Mouse (Mus musculus) embryonic facial prominence, embryonic 12.5 days (tissue): ENCODE measurements around the gene Il6ra. TPM values are rescaled to one million over a fixed set of nuclear protein-coding genes. Genes with fewer than 3 reads are reported as not detected.

ENCODE experiments used
- ATAC-seq: fragments of 200-750 bp; cut with Nextera tagmentation; 2 replicates; pipeline ENCODE4 v1.8.0; 2017; ENCODE audit not compliant: insufficient number of reproducible peaks, insufficient read depth, low FRiP score, low TSS enrichment
- H3K27ac ChIP-seq: fragments of 300-500 bp; sonication (generic); 2 replicates; pipeline ENCODE4 v1.5.1; 2016; ENCODE audit warnings: mild to moderate bottlenecking
- H3K27me3 ChIP-seq: fragments of 300-500 bp; sonication (generic); 2 replicates; pipeline ENCODE4 v1.6.1; 2016; ENCODE audit warnings: mild to moderate bottlenecking, moderate library complexity
- H3K36me3 ChIP-seq: fragments of 300-500 bp; sonication (generic); 2 replicates; pipeline ENCODE4 v1.6.1; 2016; ENCODE audit warnings: mild to moderate bottlenecking
- H3K4me1 ChIP-seq: fragments of 300-500 bp; sonication (generic); 2 replicates; pipeline ENCODE4 v1.6.1; 2016
- H3K4me2 ChIP-seq: fragments of 300-500 bp; sonication (generic); replicated peaks from 2 replicates; pipeline ENCODE4 v1.6.1; 2016; ENCODE audit warnings: mild to moderate bottlenecking, moderate library complexity
- H3K4me3 ChIP-seq: fragments of 300-500 bp; sonication (generic); 2 replicates; pipeline ENCODE4 v1.5.1; 2016; ENCODE audit warnings: mild to moderate bottlenecking
- H3K9ac ChIP-seq: fragments of 300-500 bp; sonication (generic); 2 replicates; pipeline ENCODE4 v1.6.1; 2016; ENCODE audit warnings: mild to moderate bottlenecking, moderate library complexity
- H3K9me3 ChIP-seq: fragments of 300-500 bp; sonication (generic); 2 replicates; pipeline ENCODE4 v1.6.1; 2016; ENCODE audit warnings: mild to moderate bottlenecking, moderate library complexity
- WGBS: fragments of 180-500 bp; shearing (Covaris S2); methylation state at CpG from one replicate; pipeline ENCODE4 v1.1.7; 2016; 5-methylcytosine and 5-hydroxymethylcytosine counted together
- polyA plus RNA-seq: library from polyadenylated mRNA; unstranded; fragments of >200 nt; fragmentation: Nextera tagmentation; extraction: Ambion mirVana; gene quantifications from 2 replicates; pipeline ENCODE4 v1.2.1, GENCODE M21; 2016

Gene Il6ra
- polyA plus RNA-seq, 1 experiment from 2014 or later: 0.79 TPM

- H3K27me3 ChIP-seq: 0 out of 2 replicates have a peak, but pooled peaks cover 3% of the 10 kb centered on the region
- no peak overlapping the region for H3K4me3 ChIP-seq
- H3K4me2 ChIP-seq: no peak overlapping the region
- WGBS: 92% methylated on average over 11 of the region's 11 CpGs
- H3K9me3 ChIP-seq: no peaks in the 10 kb centered on the region
- no peaks in the 10 kb centered on the region for H3K36me3 ChIP-seq
- no peak for ATAC-seq
- H3K4me1 ChIP-seq: no peaks in the 10 kb centered on the region
- no peak overlapping the region for H3K27ac ChIP-seq
- no peak overlapping the region for H3K9ac ChIP-seq
Measured at GRCm38 (mm10) chr3:89885766-89886165, 27.2 kb downstream of the Il6ra start.

DNA sequence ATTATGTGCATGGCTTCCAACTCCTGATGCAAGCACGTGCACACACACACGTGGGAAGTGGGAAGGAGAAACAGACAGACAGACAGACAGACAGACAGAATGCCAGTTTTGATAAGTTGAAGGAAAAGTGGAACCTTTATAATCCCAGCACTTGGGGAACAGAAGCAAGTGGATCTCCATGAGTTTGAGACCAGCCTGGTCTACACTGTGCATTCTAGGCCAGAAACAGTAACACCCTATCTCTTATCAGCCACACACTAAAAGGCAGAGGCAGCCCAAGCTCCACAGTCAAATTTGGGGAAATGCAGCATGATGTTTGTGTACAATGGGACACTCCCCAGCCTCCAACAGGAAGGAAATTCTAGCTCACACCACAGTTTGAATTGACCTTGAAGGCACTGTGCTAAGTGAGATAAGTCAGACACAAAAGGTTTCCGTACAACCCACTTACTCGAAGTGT is 29.4 kb downstream of the Il6ra start:
- ATAC-seq: no peak
- Histone ChIP-seq H3K4me2 (no peak overlapping the region), H3K27me3 (0 out of 2 replicates have a peak, but pooled peaks cover 3% of the 10 kb centered on the region), H3K27ac (no peak overlapping the region), H3K9me3 (no peaks in the 10 kb centered on the region), H3K4me3 (no peak overlapping the region), H3K9ac (no peak overlapping the region), H3K4me1 (no peaks in the 10 kb centered on the region), H3K36me3 (no peaks in the 10 kb centered on the region)
- WGBS: 78% methylated on average over 4 of the region's 4 CpGs

DNA sequence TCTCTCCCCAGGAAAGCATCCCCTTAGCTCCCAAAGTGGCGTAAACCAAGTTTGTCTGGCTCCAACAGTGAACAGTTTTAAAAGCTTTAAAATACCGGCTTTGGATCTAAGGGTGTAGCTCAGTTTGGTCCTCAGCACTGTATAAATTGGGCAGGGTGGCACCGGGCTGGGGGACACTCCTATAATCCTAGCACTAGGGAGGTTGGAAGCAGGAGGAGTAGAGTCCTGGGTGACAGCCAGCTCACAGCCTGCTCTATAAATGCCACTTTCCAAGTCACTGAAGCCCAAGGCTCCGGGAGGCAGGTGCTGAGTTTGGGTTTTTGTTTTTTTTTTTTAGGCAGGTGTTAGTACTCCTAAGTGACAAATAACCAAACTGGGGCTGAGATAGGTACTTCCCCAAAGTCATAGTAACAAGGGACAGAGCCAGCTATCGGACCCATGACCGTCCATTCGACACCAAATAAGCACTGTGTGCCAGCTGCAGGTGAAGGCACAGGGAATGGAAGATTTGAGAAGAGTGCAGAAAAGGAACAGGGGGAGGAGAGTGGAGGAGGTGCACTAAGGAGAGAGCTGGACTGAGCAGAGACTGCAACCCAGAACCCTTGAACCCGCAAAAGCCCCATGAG is 30.3 kb downstream of the Il6ra start:
- Histone ChIP-seq H3K27me3 (0 out of 2 replicates have a peak, but pooled peaks cover 3% of the 10 kb centered on the region), H3K36me3 (no peaks in the 10 kb centered on the region), H3K9ac (no peak overlapping the region), H3K4me3 (no peak overlapping the region), H3K9me3 (no peaks in the 10 kb centered on the region), H3K4me1 (no peaks in the 10 kb centered on the region), H3K27ac (no peak overlapping the region), H3K4me2 (no peak overlapping the region)
- WGBS: 72% methylated on average over 8 of the region's 8 CpGs
- no peak for ATAC-seq

DNA sequence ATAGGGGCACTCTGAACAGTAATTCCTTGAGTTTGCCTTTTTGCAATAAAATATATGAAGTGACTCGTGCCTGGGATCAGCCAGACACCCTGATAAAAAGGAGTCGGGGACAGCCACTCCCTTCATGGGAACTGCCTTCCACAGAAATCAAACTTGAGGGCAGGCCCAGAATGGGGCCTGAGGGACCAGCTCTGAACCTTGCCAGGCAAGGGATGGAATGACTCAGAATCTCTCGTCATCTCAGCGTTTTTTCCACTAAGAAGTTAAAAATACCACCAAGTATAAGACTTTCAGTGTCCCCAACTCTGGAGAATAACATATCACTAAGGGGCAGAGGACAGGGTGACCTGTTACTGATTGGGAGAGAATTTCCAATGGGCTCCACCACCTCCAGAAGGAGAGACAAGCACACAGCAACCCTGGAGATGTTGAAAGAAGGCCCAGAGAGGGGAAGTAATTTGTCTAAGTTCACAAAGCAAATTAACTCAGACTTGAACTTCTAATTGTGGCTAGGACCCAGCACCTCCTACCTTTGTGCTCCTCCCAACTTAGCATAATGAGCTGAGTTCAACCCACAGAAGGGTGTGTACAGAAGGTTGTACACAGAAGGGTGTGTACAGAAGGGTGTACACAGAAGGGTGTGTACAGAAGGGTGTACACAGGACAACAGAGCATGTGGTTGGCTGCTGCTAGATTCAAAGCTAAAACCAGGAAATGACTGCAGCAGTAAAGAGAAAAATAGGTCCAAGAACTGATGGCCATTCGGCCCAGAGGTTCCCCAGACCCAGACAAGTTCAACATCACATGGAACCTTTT is 32.8 kb downstream of the Il6ra start:
- Histone ChIP-seq H3K4me2 (no peak overlapping the region), H3K27ac (no peak overlapping the region), H3K4me1 (no peaks in the 10 kb centered on the region), H3K9me3 (no peaks in the 10 kb centered on the region), H3K9ac (no peak overlapping the region), H3K36me3 (no peaks in the 10 kb centered on the region), H3K4me3 (no peak overlapping the region), H3K27me3 (no peaks in the 10 kb centered on the region)
- ATAC-seq: no peak
- 77% methylated on average over 5 of the region's 5 CpGs for WGBS

DNA sequence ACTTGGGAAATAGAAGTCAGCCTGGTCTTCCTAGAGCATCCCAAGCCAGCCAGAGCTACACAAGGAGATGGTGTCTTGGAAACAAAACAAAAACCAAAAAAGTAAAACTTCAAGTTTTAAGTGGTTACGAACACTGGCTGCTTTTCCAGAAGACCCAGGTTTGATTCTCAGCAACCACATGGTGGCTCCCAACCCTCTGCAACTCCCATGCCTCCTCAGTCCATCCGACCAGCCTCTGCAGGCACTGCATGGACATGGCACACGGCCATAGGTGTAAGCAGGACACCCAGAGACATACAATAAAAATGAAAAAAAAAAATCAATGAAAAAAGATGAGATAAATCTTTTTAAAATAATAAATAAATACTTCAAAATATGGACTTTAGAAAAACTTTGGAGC is 33.7 kb downstream of the Il6ra start:
- WGBS: 70% methylated on average over 3 of the region's 3 CpGs
- Histone ChIP-seq H3K27me3 (no peaks in the 10 kb centered on the region), H3K9me3 (no peaks in the 10 kb centered on the region), H3K27ac (no peak overlapping the region), H3K4me3 (no peak overlapping the region), H3K4me1 (no peaks in the 10 kb centered on the region), H3K4me2 (no peak overlapping the region), H3K9ac (no peak overlapping the region), H3K36me3 (no peaks in the 10 kb centered on the region)
- ATAC-seq: no peak

DNA sequence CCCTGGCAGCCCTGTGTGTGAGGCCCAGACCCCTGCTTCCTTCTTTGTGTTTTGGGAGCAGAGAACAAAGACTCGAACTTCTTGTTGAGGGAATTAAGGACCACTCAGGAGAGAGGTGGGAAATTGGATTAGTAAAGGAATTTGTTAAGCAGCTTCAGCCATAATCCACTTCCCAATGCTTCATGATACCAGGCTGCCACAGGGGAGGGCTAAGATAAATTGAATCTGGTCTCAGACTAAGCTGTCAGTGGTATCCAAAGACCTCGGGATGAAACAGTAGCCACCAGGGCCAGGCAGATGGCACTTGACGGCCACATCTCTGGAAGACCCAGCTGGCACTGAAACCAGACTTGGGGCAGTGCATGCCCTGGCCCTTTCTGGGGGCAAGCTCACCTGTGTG is 34.5 kb downstream of the Il6ra start:
- WGBS: 21% methylated on average over 3 of the region's 3 CpGs
- Histone ChIP-seq H3K4me1 (no peaks in the 10 kb centered on the region), H3K27me3 (no peaks in the 10 kb centered on the region), H3K36me3 (no peaks in the 10 kb centered on the region), H3K4me3 (no peak overlapping the region), H3K9ac (no peak overlapping the region), H3K27ac (no peak overlapping the region), H3K4me2 (no peak overlapping the region), H3K9me3 (no peaks in the 10 kb centered on the region)
- ATAC-seq: no peak

- Histone ChIP-seq H3K4me2 (no peak overlapping the region), H3K9ac (no peak overlapping the region), H3K4me3 (no peak overlapping the region), H3K36me3 (no peaks in the 10 kb centered on the region), H3K27me3 (no peaks in the 10 kb centered on the region), H3K4me1 (no peaks in the 10 kb centered on the region), H3K27ac (no peak overlapping the region), H3K9me3 (no peaks in the 10 kb centered on the region)
- WGBS: 82% methylated on average over 8 of the region's 8 CpGs
- ATAC-seq: no peak
Measured at GRCm38 (mm10) chr3:89877129-89877528, 35.9 kb downstream of the Il6ra start.

DNA sequence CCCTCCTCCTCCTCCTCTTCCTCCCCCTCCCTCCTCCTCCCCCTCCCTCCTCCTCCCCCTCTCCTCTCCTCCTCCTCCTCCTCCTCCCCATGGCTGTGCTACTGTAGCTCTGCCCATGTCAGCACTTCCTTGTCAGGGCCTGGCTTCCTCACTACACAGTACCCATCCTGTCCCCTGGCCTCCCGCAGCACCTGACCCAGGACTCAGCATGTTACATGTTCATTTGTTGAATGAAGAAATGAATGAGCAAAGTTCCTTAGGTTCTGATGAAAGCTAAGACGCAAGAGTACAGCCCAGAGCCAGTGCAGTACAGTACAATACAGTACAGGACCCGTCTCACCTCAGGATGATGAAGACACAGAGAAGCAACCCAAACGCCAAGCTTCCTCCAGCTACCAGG is 36.5 kb downstream of the Il6ra start:
- H3K9ac ChIP-seq: no peak overlapping the region
- no peak for ATAC-seq
- H3K36me3 ChIP-seq: no peaks in the 10 kb centered on the region
- 70% methylated on average over 4 of the region's 4 CpGs for WGBS
- no peak overlapping the region for H3K4me2 ChIP-seq
- H3K9me3 ChIP-seq: no peaks in the 10 kb centered on the region
- no peaks in the 10 kb centered on the region for H3K4me1 ChIP-seq
- no peak overlapping the region for H3K27ac ChIP-seq
- H3K27me3 ChIP-seq: no peaks in the 10 kb centered on the region
- no peak overlapping the region for H3K4me3 ChIP-seq

GRCm38 (mm10) chr3:89875781-89876180 is 37.2 kb downstream of the Il6ra start:
- H3K4me2 ChIP-seq: no peak overlapping the region
- H3K27me3 ChIP-seq: no peaks in the 10 kb centered on the region
- H3K4me3 ChIP-seq: no peak overlapping the region
- no peak overlapping the region for H3K27ac ChIP-seq
- no peak for ATAC-seq
- WGBS: 82% methylated on average over 8 of the region's 8 CpGs
- H3K4me1 ChIP-seq: peaks cover 3% of the 10 kb centered on the region; the same call in 1 of the 2 replicates
- no peaks in the 10 kb centered on the region for H3K9me3 ChIP-seq
- no peaks in the 10 kb centered on the region for H3K36me3 ChIP-seq
- H3K9ac ChIP-seq: no peak overlapping the region

- Histone ChIP-seq H3K27me3 (no peaks in the 10 kb centered on the region), H3K27ac (no peak overlapping the region), H3K9me3 (no peaks in the 10 kb centered on the region), H3K36me3 (no peaks in the 10 kb centered on the region), H3K9ac (no peak overlapping the region), H3K4me3 (no peak overlapping the region), H3K4me1 (peaks cover 8% of the 10 kb centered on the region), H3K4me2 (no peak overlapping the region)
- ATAC-seq: no peak
- 80% methylated on average over 9 of the region's 9 CpGs for WGBS
Measured at GRCm38 (mm10) chr3:89875021-89875420, 38.0 kb downstream of the Il6ra start.

GRCm38 (mm10) chr3:89874076-89874475 is 38.9 kb downstream of the Il6ra start:
- no peaks in the 10 kb centered on the region for H3K9me3 ChIP-seq
- no peak overlapping the region for H3K4me3 ChIP-seq
- no peak for ATAC-seq
- H3K4me1 ChIP-seq: peaks cover 8% of the 10 kb centered on the region
- no peaks in the 10 kb centered on the region for H3K36me3 ChIP-seq
- H3K27me3 ChIP-seq: no peaks in the 10 kb centered on the region
- no peak overlapping the region for H3K9ac ChIP-seq
- 90% methylated on average over 5 of the region's 5 CpGs for WGBS
- no peak overlapping the region for H3K4me2 ChIP-seq
- H3K27ac ChIP-seq: no peak overlapping the region

GRCm38 (mm10) chr3:89872684-89873083 is 40.3 kb downstream of the Il6ra start:
- Histone ChIP-seq H3K27ac (no peak overlapping the region), H3K4me2 (no peak overlapping the region), H3K9ac (no peak overlapping the region), H3K36me3 (no peaks in the 10 kb centered on the region), H3K9me3 (no peaks in the 10 kb centered on the region), H3K4me1 (peaks cover 14% of the 10 kb centered on the region), H3K27me3 (no peaks in the 10 kb centered on the region), H3K4me3 (no peak overlapping the region)
- ATAC-seq: no peak
- WGBS: 84% methylated on average over 6 of the region's 6 CpGs
